Mouse (Mus musculus) ES-E14 (cell line): ENCODE data around the gene Ldlrad3.

Experiments used
- CHD2 ChIP-seq: IDR thresholded peaks from 2 replicates; pipeline ENCODE4 v1.6.1; 2014; ENCODE audit warnings: mild to moderate bottlenecking, low read depth, low read length, inconsistent platforms
- MAFK ChIP-seq: IDR thresholded peaks from 2 replicates; pipeline ENCODE4 v1.6.1; 2014; ENCODE audit warnings: mild to moderate bottlenecking, low read depth, low read length, inconsistent platforms; ENCODE audit not compliant: insufficient read depth
- ZC3H11A ChIP-seq: IDR thresholded peaks from 2 replicates; pipeline ENCODE4 v1.6.1; 2012; ENCODE audit warnings: low read depth, mild to moderate bottlenecking, inconsistent platforms, low read length, borderline replicate concordance

GRCm38 (mm10) chr2:102197332-102197731, 11.1 kb upstream of the Ldlrad3 start:
- TF ChIP-seq ZC3H11A = no peak
- no peak for TF ChIP-seq MAFK
- no peak for TF ChIP-seq CHD2
